ENCODE assay signal across 24 mouse cellular contexts in genomic region chr15:97793386-97794153, GRCm38 (mm10). TPM values are rescaled to one million over a fixed set of nuclear protein-coding genes. Genes with fewer than 3 reads are reported as not detected.
"Had no signal": no experiment of that assay in that cellular context is flagged by ENCODE, and none has a peak within 500 bp of the region (broad histone marks: within the 10 kb centered on the region; RNA-seq: fewer than 3 reads in every experiment).

No protein-coding gene starts in this region.

- H3K4me3 ChIP-seq: gastrocnemius, adult 2 months; heart, adult 2 months; heart, embryonic 13.5 days; heart, embryonic 15.5 days; hindbrain, embryonic 10.5 days; hindbrain, embryonic 12.5 days; intestine, embryonic 15.5 days; left cerebral cortex, adult 2 months; limb, embryonic 10.5 days; limb, embryonic 12.5 days; liver, embryonic 13.5 days; liver, embryonic 15.5 days had no signal

- H3K4me1 ChIP-seq: limb, embryonic 12.5 days had no signal

- H3K9me3 ChIP-seq: heart, embryonic 13.5 days; heart, embryonic 15.5 days; hindbrain, embryonic 10.5 days; hindbrain, embryonic 12.5 days; intestine, embryonic 15.5 days; limb, embryonic 10.5 days; limb, embryonic 12.5 days; liver, embryonic 13.5 days; liver, embryonic 15.5 days had no signal

- H3K27me3 ChIP-seq: heart, embryonic 13.5 days; heart, embryonic 15.5 days; hindbrain, embryonic 12.5 days; intestine, embryonic 15.5 days; limb, embryonic 12.5 days; liver, embryonic 13.5 days; liver, embryonic 15.5 days had no signal

- H3K9ac ChIP-seq: heart, embryonic 13.5 days; heart, embryonic 15.5 days; hindbrain, embryonic 12.5 days; hindbrain, embryonic 14.5 days; intestine, embryonic 15.5 days; limb, embryonic 12.5 days; liver, embryonic 13.5 days; liver, embryonic 15.5 days had no signal

- H3K27ac ChIP-seq: gastrocnemius, adult 2 months; heart, adult 2 months; heart, embryonic 13.5 days; heart, embryonic 15.5 days; hindbrain, embryonic 10.5 days; hindbrain, embryonic 12.5 days; hindbrain, embryonic 14.5 days; intestine, embryonic 15.5 days; left cerebral cortex, adult 2 months; limb, embryonic 10.5 days; limb, embryonic 12.5 days; liver, embryonic 15.5 days had no signal

- DNase-seq: gastrocnemius, adult 2 months; gastrocnemius, postnatal 10 days; gastrocnemius, postnatal 36 days; heart, adult 2 months; heart, postnatal 14 days; heart, postnatal 36 days; kidney, adult 18-20 months; kidney, adult 8-10 months; kidney, postnatal 10 days; kidney, postnatal 25 days; kidney, postnatal 4 days; liver; liver, embryonic 13.5 days had no signal

RNA-seq across cellular contexts. Expression of gene Rapgef3, which starts 25.8 kb away (rescaled TPM):
- polyA plus RNA-seq: inflammation-experienced regulatory T-cells, adult 6 months had no signal
